Mouse (Mus musculus): ENCODE measurements at regions not wholly inside any gene's neighbourhood (a gene's known extent, or its start where the extent isn't known, plus 50 kb on each side); places are given as distances from the start of the nearest gene placed in this dataset.

DNA sequence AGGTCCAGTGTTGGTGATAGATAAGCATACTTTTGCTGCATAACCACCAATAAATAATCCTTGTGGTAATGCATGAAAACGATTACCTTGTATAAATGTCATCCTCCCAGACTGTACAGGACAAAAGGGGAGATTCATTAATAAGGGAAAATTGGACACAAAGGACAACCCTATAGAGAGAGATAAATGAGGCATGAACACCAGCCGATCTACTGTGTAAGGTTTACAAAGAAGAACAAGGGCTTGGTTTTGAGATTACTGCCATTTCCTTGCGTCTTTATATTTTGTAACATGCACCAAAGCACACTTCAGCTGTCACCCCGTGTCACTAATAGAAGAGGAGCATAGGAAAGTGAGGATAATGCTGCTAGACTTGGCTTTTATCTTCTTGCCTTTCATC is 162.5 kb downstream of the Psat1 start:
- 42% methylated on average over 4 of the region's 4 CpGs for WGBS
- no peak overlapping the region for H3K27ac ChIP-seq (ENCODE audit: insufficient read depth, low read depth, low read length)
- H3K4me3 ChIP-seq (ENCODE audit: insufficient read depth, low read depth, low read length), result no peak overlapping the region
- TF ChIP-seq POLR2A (IDR thresholded peaks at IDR 0.05; ENCODE audit: insufficient read depth, low read depth, low read length) (no peak), CTCF (IDR thresholded peaks at IDR 0.05; ENCODE audit: insufficient read depth, low read depth, low read length) (no peak)
- H3K4me1 ChIP-seq (ENCODE audit: control insufficient read depth, insufficient read depth, low read length), result no peaks in the 10 kb centered on the region

- TF ChIP-seq POLR2A (IDR thresholded peaks at IDR 0.05; ENCODE audit: insufficient read depth, low read depth, low read length) (no peak), CTCF (IDR thresholded peaks at IDR 0.05; ENCODE audit: insufficient read depth, low read depth, low read length) (no peak)
- H3K4me3 ChIP-seq (ENCODE audit: insufficient read depth, low read depth, low read length), result no peak overlapping the region
- H3K4me1 ChIP-seq (ENCODE audit: control insufficient read depth, insufficient read depth, low read length), result no peaks in the 10 kb centered on the region
- WGBS, result 89% methylated on average over 4 of the region's 4 CpGs
- no peak overlapping the region for H3K27ac ChIP-seq (ENCODE audit: insufficient read depth, low read depth, low read length)
These were observed 177.5 kb downstream of the Psat1 start for GRCm38 (mm10) chr19:15769651-15770050.

DNA sequence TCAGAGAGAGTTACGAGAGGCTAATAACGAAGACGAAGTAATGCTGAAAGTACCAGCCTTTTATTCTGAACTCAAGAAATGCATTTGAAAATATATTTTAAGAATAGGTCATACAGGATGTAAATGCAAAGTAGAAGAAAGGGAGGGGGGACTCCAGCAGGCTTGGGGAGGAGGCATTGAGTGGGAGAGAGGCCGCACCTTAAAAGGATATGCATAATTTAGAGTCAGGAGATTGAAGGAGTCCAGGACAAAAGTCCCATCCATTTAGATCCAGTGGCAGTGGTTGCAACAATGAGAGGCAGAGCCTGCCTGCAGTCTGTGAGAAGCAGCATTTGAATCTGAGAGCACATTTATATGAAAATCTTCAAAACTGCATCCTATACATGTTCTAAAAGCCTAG is 186.1 kb downstream of the Psat1 start:
- no peak for TF ChIP-seq POLR2A (IDR thresholded peaks at IDR 0.05; ENCODE audit: insufficient read depth, low read depth, low read length)
- TF ChIP-seq CTCF (IDR thresholded peaks at IDR 0.05; ENCODE audit: insufficient read depth, low read depth, low read length), result no peak
- Histone ChIP-seq H3K4me3 (ENCODE audit: insufficient read depth, low read depth, low read length) (no peak overlapping the region), H3K27ac (ENCODE audit: insufficient read depth, low read depth, low read length) (no peak overlapping the region), H3K4me1 (ENCODE audit: control insufficient read depth, insufficient read depth, low read length) (no peaks in the 10 kb centered on the region)
- 92% methylated on average over 4 of the region's 4 CpGs for WGBS

DNA sequence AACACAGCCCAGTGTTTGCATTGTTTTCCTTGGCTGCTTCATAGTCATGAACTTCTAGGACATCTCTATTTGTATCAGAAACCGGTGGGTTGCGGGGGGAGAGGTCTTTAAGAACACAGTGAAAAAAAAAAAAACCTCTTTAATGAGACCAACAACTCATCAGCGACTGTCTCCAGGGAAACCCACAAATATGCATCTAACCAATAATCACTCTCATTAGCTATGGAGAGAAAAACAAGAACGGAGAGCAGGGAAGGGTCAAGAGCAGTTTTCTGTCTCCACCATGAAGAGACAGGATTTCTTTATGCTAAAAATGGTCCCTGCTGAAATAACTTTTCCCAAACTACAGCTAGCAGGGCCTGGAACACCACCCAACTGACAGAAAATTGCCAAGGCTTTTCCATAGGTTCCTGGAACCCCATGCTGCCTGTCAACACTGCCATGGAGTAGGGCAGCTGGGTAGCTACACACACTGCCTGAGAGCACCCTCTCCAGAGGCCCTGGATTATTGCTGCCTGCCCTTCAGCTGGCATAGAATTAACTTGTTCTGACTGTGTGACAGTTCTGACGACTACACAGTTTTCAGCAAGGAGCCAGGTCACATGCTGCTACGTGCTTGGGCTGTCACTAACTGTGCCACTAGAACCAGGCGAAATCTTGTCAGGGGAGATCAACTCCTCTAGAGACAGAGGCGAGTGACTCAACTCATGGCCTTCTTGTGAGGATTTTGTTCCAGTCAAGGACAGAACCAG is 201.9 kb downstream of the Psat1 start:
- TF ChIP-seq CTCF (IDR thresholded peaks at IDR 0.05; ENCODE audit: insufficient read depth, low read depth, low read length) (no peak), POLR2A (IDR thresholded peaks at IDR 0.05; ENCODE audit: insufficient read depth, low read depth, low read length) (no peak)
- WGBS, result 58% methylated on average over 8 of the region's 8 CpGs
- no peak overlapping the region for H3K4me3 ChIP-seq (ENCODE audit: insufficient read depth, low read depth, low read length)
- no peaks in the 10 kb centered on the region for H3K4me1 ChIP-seq (ENCODE audit: control insufficient read depth, insufficient read depth, low read length)
- H3K27ac ChIP-seq (ENCODE audit: insufficient read depth, low read depth, low read length), result no peak overlapping the region

- 91% methylated on average over 2 of the region's 2 CpGs for WGBS
- Histone ChIP-seq H3K4me3 (ENCODE audit: insufficient read depth, low read depth, low read length) (no peak overlapping the region), H3K4me1 (ENCODE audit: control insufficient read depth, insufficient read depth, low read length) (no peaks in the 10 kb centered on the region), H3K27ac (ENCODE audit: insufficient read depth, low read depth, low read length) (no peak overlapping the region)
- TF ChIP-seq CTCF (IDR thresholded peaks at IDR 0.05; ENCODE audit: insufficient read depth, low read depth, low read length) (no peak), POLR2A (IDR thresholded peaks at IDR 0.05; ENCODE audit: insufficient read depth, low read depth, low read length) (no peak)
These were observed 210.9 kb downstream of the Psat1 start for GRCm38 (mm10) chr19:15736200-15736599.

DNA sequence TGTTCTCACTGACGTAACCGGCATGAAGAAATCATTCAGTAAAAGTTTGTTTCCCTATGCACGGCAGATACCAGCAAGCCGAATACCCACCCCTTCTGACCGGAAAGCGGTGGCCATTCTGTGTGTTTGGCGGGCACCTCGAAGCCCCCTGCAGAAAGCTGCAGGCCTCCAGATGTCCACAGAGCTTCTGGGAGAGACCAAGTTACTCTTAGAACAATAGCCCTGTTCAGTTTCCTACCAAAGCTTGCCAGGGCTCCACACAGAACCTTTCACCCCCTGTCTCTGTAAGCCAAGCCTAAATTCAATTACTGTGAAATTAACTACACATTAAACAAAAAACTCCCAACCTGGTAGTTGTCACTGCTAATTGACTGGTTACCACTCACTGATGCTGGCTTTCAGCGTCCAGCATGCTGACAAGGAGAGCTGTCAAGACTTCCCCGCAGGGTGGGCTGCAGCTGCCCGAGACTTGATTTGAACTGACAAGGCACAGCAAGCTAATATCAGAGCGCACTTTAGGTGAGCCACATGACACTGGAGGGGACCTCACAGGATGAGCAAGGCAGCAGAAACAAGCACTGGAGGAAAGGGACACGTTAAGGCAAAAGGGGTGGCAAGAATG is 220.2 kb downstream of the Psat1 start:
- WGBS, result 43% methylated on average over 13 of the region's 13 CpGs
- no peak for TF ChIP-seq POLR2A (IDR thresholded peaks at IDR 0.05; ENCODE audit: insufficient read depth, low read depth, low read length)
- TF ChIP-seq CTCF (IDR thresholded peaks at IDR 0.05; ENCODE audit: insufficient read depth, low read depth, low read length), result no peak
- Histone ChIP-seq H3K4me3 (ENCODE audit: insufficient read depth, low read depth, low read length) (no peak overlapping the region), H3K27ac (ENCODE audit: insufficient read depth, low read depth, low read length) (no peak overlapping the region), H3K4me1 (ENCODE audit: control insufficient read depth, insufficient read depth, low read length) (no peaks in the 10 kb centered on the region)

- no peak for TF ChIP-seq POLR2A (IDR thresholded peaks at IDR 0.05; ENCODE audit: insufficient read depth, low read depth, low read length)
- TF ChIP-seq CTCF (IDR thresholded peaks at IDR 0.05; ENCODE audit: insufficient read depth, low read depth, low read length), result no peak
- WGBS, result 38% methylated on average over 3 of the region's 3 CpGs
- H3K4me1 ChIP-seq (ENCODE audit: control insufficient read depth, insufficient read depth, low read length), result no peaks in the 10 kb centered on the region
- H3K27ac ChIP-seq (ENCODE audit: insufficient read depth, low read depth, low read length), result no peak overlapping the region
- no peak overlapping the region for H3K4me3 ChIP-seq (ENCODE audit: insufficient read depth, low read depth, low read length)
These were observed 254.6 kb downstream of the Psat1 start for GRCm38 (mm10) chr19:15692379-15693023.

- no peak overlapping the region for H3K27ac ChIP-seq (ENCODE audit: insufficient read depth, low read depth, low read length)
- H3K4me3 ChIP-seq (ENCODE audit: insufficient read depth, low read depth, low read length), result no peak overlapping the region
- no peaks in the 10 kb centered on the region for H3K4me1 ChIP-seq (ENCODE audit: control insufficient read depth, insufficient read depth, low read length)
- no peak for TF ChIP-seq CTCF (IDR thresholded peaks at IDR 0.05; ENCODE audit: insufficient read depth, low read depth, low read length)
- no peak for TF ChIP-seq POLR2A (IDR thresholded peaks at IDR 0.05; ENCODE audit: insufficient read depth, low read depth, low read length)
- 59% methylated on average over 6 of the region's 6 CpGs for WGBS
These were observed 277.1 kb downstream of the Psat1 start for GRCm38 (mm10) chr19:15669996-15670395.

DNA sequence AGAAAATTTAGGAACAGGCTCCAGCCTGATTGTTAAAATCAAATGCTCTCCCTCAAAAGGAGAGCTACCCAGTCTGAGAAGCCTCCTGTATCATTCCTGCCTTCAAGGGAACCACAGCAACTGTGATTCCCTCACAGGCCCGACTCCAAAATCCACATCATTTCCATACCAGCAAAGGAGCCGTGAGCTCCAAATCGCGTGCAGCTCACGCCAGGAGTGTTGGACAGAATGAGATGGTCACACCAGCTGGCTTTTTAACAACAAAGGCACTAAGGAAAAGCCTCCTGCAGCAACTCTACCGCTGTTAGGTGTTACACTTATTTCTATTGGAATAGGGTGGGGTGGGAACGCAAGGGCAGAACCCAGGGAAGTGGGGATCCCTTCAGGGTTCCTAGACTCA is 277.6 kb downstream of the Psat1 start:
- 67% methylated on average over 7 of the region's 7 CpGs for WGBS
- Histone ChIP-seq H3K4me1 (ENCODE audit: control insufficient read depth, insufficient read depth, low read length) (no peaks in the 10 kb centered on the region), H3K27ac (ENCODE audit: insufficient read depth, low read depth, low read length) (peak overlapping the region; percentile 31), H3K4me3 (ENCODE audit: insufficient read depth, low read depth, low read length) (no peak overlapping the region)
- no peak for TF ChIP-seq CTCF (IDR thresholded peaks at IDR 0.05; ENCODE audit: insufficient read depth, low read depth, low read length)
- TF ChIP-seq POLR2A (IDR thresholded peaks at IDR 0.05; ENCODE audit: insufficient read depth, low read depth, low read length), result no peak
